Mouse (Mus musculus) T-helper 17 cell (primary cell): ENCODE measurements around the gene Crb2.

Experiments used
- in situ Hi-C, 2 experiments: fragments of 300-600 bp; cut with MboI, MseI; formaldehyde crosslinking; loops; 1 replicate in 1 of 2; 2 replicates in 1 of 2; pipeline ENCODE4 v1.15.1; 2025; ENCODE audit warnings: high pct_unique_total_duplicates in 2 of 2

The Crb2 gene

GRCm38 (mm10) chr2:37797046-37797445, 21.0 kb downstream of the Crb2 start:
- in situ Hi-C loops = no loop called here

GRCm38 (mm10) chr2:37799137-37799536, 23.1 kb downstream of the Crb2 start:
- in situ Hi-C loops = no loop called here

GRCm38 (mm10) chr2:37801687-37802086, 25.6 kb downstream of the Crb2 start:
- in situ Hi-C loops = no loop called here

GRCm38 (mm10) chr2:37802610-37803212, 26.7 kb downstream of the Crb2 start:
- in situ Hi-C loops = no loop called here

- in situ Hi-C loops = loop anchor here (5.0 kb wide), 3 partner anchors 131 to 576 kb away; no protein-coding TSS in a partner anchor
Measured at GRCm38 (mm10) chr2:37811682-37812081, 35.6 kb downstream of the Crb2 start.

GRCm38 (mm10) chr2:37812401-37812800, 36.4 kb downstream of the Crb2 start:
- in situ Hi-C loops = loop anchor here (5.0 kb wide), 3 partner anchors 130 to 575 kb away; no protein-coding TSS in a partner anchor

- in situ Hi-C loops = loop anchor here (5.0 kb wide), 3 partner anchors 127 to 572 kb away; no protein-coding TSS in a partner anchor
Measured at GRCm38 (mm10) chr2:37814820-37815361, 38.8 kb downstream of the Crb2 start.

- in situ Hi-C loops = no loop called here
Measured at GRCm38 (mm10) chr2:37815676-37816075, 39.6 kb downstream of the Crb2 start.

GRCm38 (mm10) chr2:37818761-37819525, 42.9 kb downstream of the Crb2 start:
- in situ Hi-C loops = no loop called here

- in situ Hi-C loops = no loop called here
Measured at GRCm38 (mm10) chr2:37819526-37820152, 43.6 kb downstream of the Crb2 start.

- in situ Hi-C loops = no loop called here
Measured at GRCm38 (mm10) chr2:37822122-37822521, 46.1 kb downstream of the Crb2 start.

- in situ Hi-C loops = no loop called here
Measured at GRCm38 (mm10) chr2:37823826-37824225, 47.8 kb downstream of the Crb2 start.

- in situ Hi-C loops = no loop called here
Measured at GRCm38 (mm10) chr2:37829758-37830275, 53.8 kb downstream of the Crb2 start.

GRCm38 (mm10) chr2:37832253-37832652, 56.2 kb downstream of the Crb2 start:
- in situ Hi-C loops = no loop called here

- in situ Hi-C loops = no loop called here
Measured at GRCm38 (mm10) chr2:37836926-37837325, 60.9 kb downstream of the Crb2 start.

GRCm38 (mm10) chr2:37837542-37837941, 61.5 kb downstream of the Crb2 start:
- in situ Hi-C loops = no loop called here

GRCm38 (mm10) chr2:37838202-37838984, 62.3 kb downstream of the Crb2 start:
- in situ Hi-C loops = no loop called here

- in situ Hi-C loops = no loop called here
Measured at GRCm38 (mm10) chr2:37839922-37840321, 63.9 kb downstream of the Crb2 start.

GRCm38 (mm10) chr2:37842151-37842569, 66.1 kb downstream of the Crb2 start:
- in situ Hi-C loops = no loop called here

GRCm38 (mm10) chr2:37842719-37843118, 66.7 kb downstream of the Crb2 start:
- in situ Hi-C loops = no loop called here
